Mouse (Mus musculus) brain, embryonic 14.5 days (tissue): ENCODE data around the gene Rprd1b.

Experiments
- CTCF ChIP-seq: fragments of 200-500 bp; IDR thresholded peaks from 2 replicates; pipeline ENCODE4 v1.5.1; 2012; ENCODE audit warnings: inconsistent platforms, mild to moderate bottlenecking, moderate library complexity, borderline replicate concordance; ENCODE audit not compliant: insufficient read depth, insufficient read length; ENCODE audit errors: extremely low read depth
- POLR2A ChIP-seq: fragments of 200-500 bp; IDR thresholded peaks from 2 replicates; pipeline ENCODE4 v1.6.1; 2012; ENCODE audit warnings: mild to moderate bottlenecking, inconsistent platforms, borderline replicate concordance; ENCODE audit not compliant: poor library complexity, insufficient read depth, insufficient read length, severe bottlenecking; ENCODE audit errors: extremely low read depth

DNA sequence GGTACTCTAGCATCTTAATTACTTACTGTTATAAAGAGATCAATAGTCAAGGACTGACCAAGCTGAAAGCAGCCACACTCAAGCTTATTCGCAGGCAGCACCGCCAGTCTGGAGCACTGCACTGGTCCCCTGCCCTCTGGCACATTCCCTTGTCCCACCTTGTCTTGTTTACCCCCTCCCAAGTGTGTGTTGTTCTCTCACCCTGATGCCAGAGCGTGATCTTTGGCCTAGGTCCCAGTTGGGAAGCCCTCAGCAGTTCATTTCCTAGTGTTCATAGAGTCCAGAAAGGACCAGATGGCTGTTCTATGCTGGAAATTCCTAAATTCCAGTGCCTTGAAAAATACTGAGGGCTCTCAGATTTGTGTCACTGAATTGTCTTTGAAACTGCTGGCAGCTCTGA, 28.7 kb downstream of the Rprd1b start:
- TF ChIP-seq POLR2A (no peak), CTCF (no peak)
